Mouse (Mus musculus) embryonic facial prominence, embryonic 11.5 days (tissue): ENCODE measurements around the gene Phldb2. TPM values are rescaled to one million over a fixed set of nuclear protein-coding genes. Genes with fewer than 3 reads are reported as not detected.
A peak's percentile ranks its signal among the peaks of the same experiment; 100 is the strongest.

ENCODE experiments used
- ATAC-seq: fragments of 200-750 bp; cut with Nextera tagmentation; replicated peaks from 2 replicates; pipeline ENCODE4 v1.8.0; 2017; ENCODE audit warnings: low read depth; ENCODE audit not compliant: insufficient number of reproducible peaks, low FRiP score, low TSS enrichment
- DNase-seq: peaks from one replicate; pipeline ENCODE4 v3.0.0-alpha.2; 2015; ENCODE audit warnings: low spot score
- H3K27ac ChIP-seq: fragments of 300-500 bp; sonication (generic); replicated peaks from 2 replicates; pipeline ENCODE4 v1.5.1; 2014; ENCODE audit warnings: mild to moderate bottlenecking, low read depth, low read length, control low read depth
- H3K27me3 ChIP-seq: fragments of 300-500 bp; sonication (generic); 2 replicates; pipeline ENCODE4 v1.6.1; 2014; ENCODE audit warnings: mild to moderate bottlenecking, low read length, moderate library complexity, mixed read lengths; ENCODE audit not compliant: control insufficient read depth, insufficient read depth
- H3K36me3 ChIP-seq: fragments of 300-500 bp; sonication (generic); replicated peaks from 2 replicates; pipeline ENCODE4 v1.6.1; 2014; ENCODE audit warnings: low read depth, mild to moderate bottlenecking, low read length, moderate library complexity, mixed read lengths; ENCODE audit not compliant: control insufficient read depth, insufficient read depth
- H3K4me1 ChIP-seq: fragments of 300-500 bp; sonication (generic); 2 replicates; pipeline ENCODE4 v1.6.1; 2014; ENCODE audit warnings: low read length, mixed read lengths; ENCODE audit not compliant: control insufficient read depth, insufficient read depth
- H3K4me2 ChIP-seq: fragments of 300-500 bp; sonication (generic); 2 replicates; pipeline ENCODE4 v1.6.1; 2014; ENCODE audit warnings: low read depth, mild to moderate bottlenecking, control low read depth, low read length, moderate library complexity
- H3K4me3 ChIP-seq: fragments of 300-500 bp; sonication (generic); 2 replicates; pipeline ENCODE4 v1.5.1; 2014; ENCODE audit warnings: low read depth, low read length, control low read depth
- H3K9ac ChIP-seq: fragments of 300-500 bp; sonication (generic); replicated peaks from 2 replicates; pipeline ENCODE4 v1.6.1; 2014; ENCODE audit warnings: mild to moderate bottlenecking, control low read depth, low read length
- H3K9me3 ChIP-seq: fragments of 300-500 bp; sonication (generic); replicated peaks from 2 replicates; pipeline ENCODE4 v1.6.1; 2016; ENCODE audit warnings: mild to moderate bottlenecking, low read length, inconsistent platforms, mixed read lengths; ENCODE audit not compliant: control insufficient read depth
- WGBS: fragments of 180-500 bp; shearing (Covaris S2); extraction: QIAGEN DNeasy Blood & Tissue Kit; methylation state at CpG from one replicate; pipeline ENCODE4 v1.1.7; 2014; 5-methylcytosine and 5-hydroxymethylcytosine counted together
- polyA plus RNA-seq: library from polyadenylated mRNA; unstranded; fragments of >200 nt; fragmentation: Nextera tagmentation; extraction: Ambion mirVana; gene quantifications from 2 replicates; pipeline ENCODE4 v1.2.1, GENCODE M21; 2014

Gene Phldb2
- polyA plus RNA-seq, 1 experiment from 2014 or later: 54.6 TPM

- Histone ChIP-seq H3K4me1 (no peaks in the 10 kb centered on the region), H3K4me2 (no peak overlapping the region), H3K27ac (no peak overlapping the region), H3K27me3 (no peaks in the 10 kb centered on the region), H3K4me3 (no peak overlapping the region), H3K36me3 (no peaks in the 10 kb centered on the region), H3K9me3 (no peaks in the 10 kb centered on the region), H3K9ac (no peak overlapping the region)
- DNase-seq (peak; percentile 41), ATAC-seq (no peak)
- WGBS: 58% methylated on average over 3 of the region's 3 CpGs
Observed at GRCm38 (mm10) chr16:45869044-45869443, 84.4 kb downstream of the Phldb2 start.

- no peak overlapping the region for H3K4me3 ChIP-seq
- DNase-seq (no peak), ATAC-seq (no peak)
- no peak overlapping the region for H3K9ac ChIP-seq
- no peaks in the 10 kb centered on the region for H3K36me3 ChIP-seq
- no peaks in the 10 kb centered on the region for H3K27me3 ChIP-seq
- no peaks in the 10 kb centered on the region for H3K4me1 ChIP-seq
- no peak overlapping the region for H3K27ac ChIP-seq
- H3K9me3 ChIP-seq: no peaks in the 10 kb centered on the region
- no peak overlapping the region for H3K4me2 ChIP-seq
- WGBS: 74% methylated on average over 5 of the region's 5 CpGs
Observed at GRCm38 (mm10) chr16:45857277-45857863, 96.0 kb downstream of the Phldb2 start.

- Histone ChIP-seq H3K9me3 (no peaks in the 10 kb centered on the region), H3K27me3 (no peaks in the 10 kb centered on the region), H3K36me3 (no peaks in the 10 kb centered on the region), H3K9ac (no peak overlapping the region), H3K4me2 (no peak overlapping the region), H3K27ac (no peak overlapping the region), H3K4me1 (no peaks in the 10 kb centered on the region), H3K4me3 (no peak overlapping the region)
- WGBS: 92% methylated on average over 10 of the region's 10 CpGs
- DNase-seq: no peak
- no peak for ATAC-seq
Observed at GRCm38 (mm10) chr16:45854499-45854898, 98.9 kb downstream of the Phldb2 start.

- Histone ChIP-seq H3K27me3 (no peaks in the 10 kb centered on the region), H3K9ac (no peak overlapping the region), H3K4me2 (no peak overlapping the region), H3K27ac (no peak overlapping the region), H3K4me3 (no peak overlapping the region), H3K9me3 (no peaks in the 10 kb centered on the region), H3K36me3 (no peaks in the 10 kb centered on the region), H3K4me1 (no peaks in the 10 kb centered on the region)
- WGBS: 81% methylated on average over 4 of the region's 4 CpGs
- DNase-seq (no peak), ATAC-seq (no peak)
Observed at GRCm38 (mm10) chr16:45849045-45849444, 104.4 kb downstream of the Phldb2 start.

GRCm38 (mm10) chr16:45844875-45845274, 108.5 kb downstream of the Phldb2 start:
- Histone ChIP-seq H3K9ac (peak overlapping the region; percentile 90), H3K4me1 (no peaks in the 10 kb centered on the region), H3K9me3 (no peaks in the 10 kb centered on the region), H3K4me2 (peak overlapping the region; percentile 77), H3K36me3 (no peaks in the 10 kb centered on the region), H3K4me3 (peak overlapping the region; percentile 73; the same call in 1 of the 2 replicates), H3K27me3 (no peaks in the 10 kb centered on the region), H3K27ac (no peak overlapping the region)
- DNase-seq (peak; percentile 9), ATAC-seq (no peak)
- 11% methylated on average over 10 of the region's 10 CpGs for WGBS

- Histone ChIP-seq H3K9ac (peak overlapping the region; percentile 90), H3K9me3 (no peaks in the 10 kb centered on the region), H3K4me2 (peak overlapping the region; percentile 77), H3K36me3 (no peaks in the 10 kb centered on the region), H3K4me1 (no peaks in the 10 kb centered on the region), H3K4me3 (peak overlapping the region; percentile 73), H3K27ac (peak overlapping the region; percentile 72), H3K27me3 (no peaks in the 10 kb centered on the region)
- peak; percentile 96 for ATAC-seq
- under 1% methylated on average over 39 of the region's 45 CpGs for WGBS
- peak; percentile 85 for DNase-seq
Observed at GRCm38 (mm10) chr16:45844049-45844780, 109.2 kb downstream of the Phldb2 start.

GRCm38 (mm10) chr16:45843351-45843891, 110.0 kb downstream of the Phldb2 start:
- H3K27ac ChIP-seq: peak overlapping the region; percentile 72
- whole genome bisulfite sequencing: under 1% methylated on average over 16 of the region's 16 CpGs

GRCm38 (mm10) chr16:45842440-45842839, 111.0 kb downstream of the Phldb2 start:
- Histone ChIP-seq H3K4me2 (peak overlapping the region; percentile 77), H3K36me3 (no peaks in the 10 kb centered on the region), H3K4me3 (peak overlapping the region; percentile 73), H3K27ac (no peak overlapping the region), H3K27me3 (no peaks in the 10 kb centered on the region), H3K9me3 (no peaks in the 10 kb centered on the region), H3K4me1 (no peaks in the 10 kb centered on the region), H3K9ac (peak overlapping the region; percentile 45; the same call in 1 of the 2 replicates)
- DNase-seq (peak; percentile 9), ATAC-seq (no peak)
- 63% methylated on average over 4 of the region's 4 CpGs for WGBS

More at GRCm38 (mm10) chr16:45843351-45843891, 110.0 kb downstream of the Phldb2 start:
- H3K4me3 ChIP-seq: peak overlapping the region; percentile 73
- H3K9ac ChIP-seq: peak overlapping the region; percentile 90
- H3K36me3 ChIP-seq: no peaks in the 10 kb centered on the region
- no peaks in the 10 kb centered on the region for H3K27me3 ChIP-seq
- H3K9me3 ChIP-seq: no peaks in the 10 kb centered on the region
- H3K4me2 ChIP-seq: peak overlapping the region; percentile 77
- H3K4me1 ChIP-seq: no peaks in the 10 kb centered on the region
- peak; percentile 66 for DNase-seq
- peak; percentile 5; the same call in 1 of the 2 replicates for ATAC-seq
